Mouse (Mus musculus): ENCODE measurements around the gene Vps25. TPM values are rescaled to one million over a fixed set of nuclear protein-coding genes. Genes with fewer than 3 reads are reported as not detected.

The Vps25 gene
- polyA plus RNA-seq, 2 experiments, result 36.3 to 90.0 TPM

DNA sequence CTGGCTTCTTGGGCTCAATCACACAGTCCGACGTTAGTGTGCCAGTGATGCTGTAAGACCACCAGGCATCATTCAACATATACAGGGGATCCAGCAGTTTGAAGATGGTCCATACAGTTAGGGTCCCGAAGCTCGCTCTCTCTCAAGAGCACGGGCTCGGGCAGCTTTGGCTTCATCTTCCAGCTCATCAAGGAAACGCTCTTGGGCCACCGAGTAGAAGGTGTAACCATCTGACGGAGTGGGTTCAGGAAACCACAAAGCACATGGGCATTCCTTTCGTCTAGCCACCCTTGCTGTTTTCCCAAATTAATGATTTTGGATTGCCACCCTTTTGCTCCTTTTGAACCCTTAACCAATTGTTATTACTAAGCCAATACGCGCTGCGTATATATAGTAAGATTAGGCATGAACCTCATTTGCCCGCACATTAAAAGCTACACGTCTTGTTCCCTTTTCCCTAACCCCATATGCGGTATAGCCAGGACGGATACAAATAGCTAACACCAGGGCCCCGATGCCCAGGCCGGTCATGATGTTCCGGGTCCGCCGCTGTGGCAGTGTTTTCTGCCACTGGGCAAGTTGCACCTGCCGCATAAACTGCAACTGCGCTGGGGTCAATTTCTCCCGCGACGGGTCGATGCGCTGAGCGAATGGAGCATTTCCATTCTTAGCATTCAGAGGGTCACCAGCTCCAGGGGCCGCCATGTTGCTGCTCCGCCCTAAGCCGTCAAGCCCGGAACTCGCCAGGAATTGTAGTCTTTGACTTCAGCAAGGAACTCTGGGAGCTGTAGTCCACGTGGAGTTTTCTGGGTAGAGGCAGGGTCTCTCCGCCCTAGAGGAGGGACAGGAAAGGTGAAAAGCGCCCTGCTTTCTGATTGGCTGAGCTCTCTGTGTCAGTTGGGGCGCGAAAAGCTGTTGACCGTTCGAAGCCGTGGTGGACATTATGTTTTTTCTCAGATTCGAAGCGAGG is 25.0 kb downstream of the Vps25 start, which contains the start of the genes Cntd1 and Coa3:
Gene Cntd1 (plus strand): TSS at position 790 of the 970 bp plus-strand sequence.
Gene Coa3 (minus strand): TSS at position 892 of the 970 bp plus-strand sequence.
- peak within 1 kb of the TSS; percentile 93 for H3K4me2 ChIP-seq (ENCODE audit: low read depth)
- no peaks in the 10 kb centered on the region for H3K9me3 ChIP-seq (ENCODE audit: control insufficient read depth, low read length)
- peak within 1 kb of the TSS; percentile 82 for H3K9ac ChIP-seq (replicated peaks)
- no peaks in the 10 kb centered on the region; the same call in 1 of the 2 replicates for H3K36me3 ChIP-seq (replicated peaks; ENCODE audit: control insufficient read depth, insufficient read depth, low read depth)
- TF ChIP-seq CTCF (IDR thresholded peaks at IDR 0.05; ENCODE audit: low read depth), result peak; percentile 7; the same call in 1 of the 2 replicates
- TF ChIP-seq EP300 (IDR thresholded peaks at IDR 0.05; ENCODE audit: low read depth), result no peak; the same call in 1 of the 2 replicates
- peaks cover 10 to 19% of the 10 kb centered on the region in 2 experiments for H3K4me1 ChIP-seq (replicated peaks; ENCODE audit: control insufficient read depth in 2 of 2, insufficient read depth in 2 of 2, low read length in 1 of 2)
- peak within 1 kb of the TSS; percentile 87 to 96 for H3K4me3 ChIP-seq (ENCODE audit: insufficient read depth in 1 of 2, low read depth in 2 of 2, low read length in 2 of 2)
- ATAC-seq (ENCODE audit: insufficient read depth) (peak; percentile 90), DNase-seq (ENCODE audit: low read depth in 3 of 3, low spot score in 3 of 3) (peak; percentile 80 to 81 (median 80))
- H3K27me3 ChIP-seq (ENCODE audit: control insufficient read depth, insufficient read depth, low read length), result no peaks in the 10 kb centered on the region; the same call in 1 of the 2 replicates
- H3K27ac ChIP-seq, result peak within 1 kb of the TSS; percentile 68
- 2% methylated on average over 45 of the region's 45 CpGs for WGBS (ENCODE audit: insufficient replicate concordance)

DNA sequence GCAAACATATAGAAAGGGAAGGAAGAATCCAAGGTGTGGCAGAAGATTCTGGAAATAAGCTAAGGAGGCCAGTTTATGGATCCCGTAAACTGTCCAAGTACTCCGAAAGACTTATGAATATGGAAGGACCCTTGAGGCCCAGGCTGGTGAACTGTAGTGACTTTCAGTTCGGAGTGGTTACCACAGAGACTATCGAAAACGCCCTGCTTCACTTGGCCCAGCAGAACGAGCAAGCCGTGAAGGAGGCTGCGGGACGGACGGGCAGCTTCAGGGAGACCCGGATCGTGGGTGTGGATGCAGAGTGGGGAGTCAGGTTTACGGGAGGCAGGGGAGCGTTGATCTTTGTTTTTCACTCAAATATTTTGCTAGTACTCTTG is 25.7 kb downstream of the Vps25 start:
- Histone ChIP-seq H3K27me3 (ENCODE audit: control insufficient read depth, insufficient read depth, low read length) (no peaks in the 10 kb centered on the region; the same call in 1 of the 2 replicates), H3K36me3 (replicated peaks; ENCODE audit: control insufficient read depth, insufficient read depth, low read depth) (no peaks in the 10 kb centered on the region; the same call in 1 of the 2 replicates), H3K27ac (no peak overlapping the region), H3K9me3 (ENCODE audit: control insufficient read depth, low read length) (no peaks in the 10 kb centered on the region), H3K9ac (replicated peaks) (peak overlapping the region; percentile 82), H3K4me3 (ENCODE audit: insufficient read depth in 1 of 2, low read depth in 2 of 2, low read length in 2 of 2) (peak overlapping the region; percentile 87 to 96), H3K4me2 (ENCODE audit: low read depth) (peak overlapping the region; percentile 93), H3K4me1 (replicated peaks; ENCODE audit: control insufficient read depth in 2 of 2, insufficient read depth in 2 of 2, low read length in 1 of 2) (peaks cover 10 to 19% of the 10 kb centered on the region in 2 experiments)
- ATAC-seq (ENCODE audit: insufficient read depth), result peak; percentile 50; the same call in 1 of the 2 replicates
- DNase-seq (ENCODE audit: low read depth in 3 of 3, low spot score in 3 of 3), result no peak
- TF ChIP-seq CTCF (IDR thresholded peaks at IDR 0.05; ENCODE audit: low read depth) (no peak), EP300 (IDR thresholded peaks at IDR 0.05; ENCODE audit: low read depth) (no peak)
- 61% methylated on average over 14 of the region's 14 CpGs for WGBS (ENCODE audit: insufficient replicate concordance)

DNA sequence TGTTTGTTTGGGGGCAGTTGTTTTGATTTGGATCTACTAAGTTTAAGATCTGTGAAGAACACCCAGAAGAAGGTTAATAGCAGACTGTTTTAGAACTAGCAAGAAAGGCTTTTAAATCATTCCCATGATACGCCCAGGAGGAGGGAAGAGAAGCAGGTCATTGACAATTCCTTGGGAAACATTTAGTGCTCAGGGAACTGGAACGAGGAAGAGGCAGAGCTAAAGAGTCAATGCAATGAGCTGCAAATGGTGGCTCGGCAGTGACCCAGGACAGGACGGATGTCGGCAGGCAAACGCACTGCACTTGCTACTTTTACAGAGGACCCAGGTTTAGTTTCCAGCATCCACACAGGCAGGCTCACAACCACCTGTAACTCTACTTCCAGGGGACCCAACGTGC is 27.3 kb downstream of the Vps25 start:
- DNase-seq (ENCODE audit: low read depth in 3 of 3, low spot score in 3 of 3) (no peak), ATAC-seq (ENCODE audit: insufficient read depth) (no peak)
- H3K4me2 ChIP-seq (ENCODE audit: low read depth), result no peak overlapping the region
- no peaks in the 10 kb centered on the region; the same call in 1 of the 2 replicates for H3K36me3 ChIP-seq (replicated peaks; ENCODE audit: control insufficient read depth, insufficient read depth, low read depth)
- TF ChIP-seq CTCF (IDR thresholded peaks at IDR 0.05; ENCODE audit: low read depth) (no peak), EP300 (IDR thresholded peaks at IDR 0.05; ENCODE audit: low read depth) (no peak)
- 46% methylated on average over 7 of the region's 7 CpGs for WGBS (ENCODE audit: insufficient replicate concordance)
- no peaks in the 10 kb centered on the region for H3K9me3 ChIP-seq (ENCODE audit: control insufficient read depth, low read length)
- H3K27me3 ChIP-seq (ENCODE audit: control insufficient read depth, insufficient read depth, low read length), result no peaks in the 10 kb centered on the region; the same call in 1 of the 2 replicates
- H3K27ac ChIP-seq, result no peak overlapping the region
- peaks cover 10 to 19% of the 10 kb centered on the region in 2 experiments for H3K4me1 ChIP-seq (replicated peaks; ENCODE audit: control insufficient read depth in 2 of 2, insufficient read depth in 2 of 2, low read length in 1 of 2)
- no peak overlapping the region for H3K9ac ChIP-seq (replicated peaks)
- no peak overlapping the region for H3K4me3 ChIP-seq (ENCODE audit: insufficient read depth in 1 of 2, low read depth in 2 of 2, low read length in 2 of 2)

DNA sequence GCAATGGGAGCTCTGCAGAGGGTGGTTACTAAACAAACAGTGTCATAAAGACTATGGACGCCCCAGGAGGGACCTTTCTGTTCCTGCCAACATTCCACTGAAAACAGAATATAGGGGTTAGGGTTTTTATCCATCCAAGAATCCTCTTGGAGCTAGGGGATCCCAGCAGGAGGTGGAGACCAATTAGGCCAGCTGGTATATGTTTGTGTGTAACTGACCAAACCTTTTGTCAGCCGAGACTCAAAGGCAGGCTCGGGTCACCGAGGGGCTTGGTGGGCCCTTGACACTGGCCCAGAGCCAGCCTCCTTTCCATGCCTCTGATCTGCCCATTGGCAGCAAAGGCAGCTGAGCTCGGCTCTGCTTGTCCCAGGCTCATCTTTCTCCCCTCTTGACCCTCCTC is 29.4 kb downstream of the Vps25 start:
- Histone ChIP-seq H3K36me3 (replicated peaks; ENCODE audit: control insufficient read depth, insufficient read depth, low read depth) (peaks cover 7% of the 10 kb centered on the region), H3K27ac (no peak overlapping the region), H3K27me3 (ENCODE audit: control insufficient read depth, insufficient read depth, low read length) (no peaks in the 10 kb centered on the region; the same call in 1 of the 2 replicates), H3K4me3 (ENCODE audit: insufficient read depth in 1 of 2, low read depth in 2 of 2, low read length in 2 of 2) (no peak overlapping the region), H3K9me3 (ENCODE audit: control insufficient read depth, low read length) (no peaks in the 10 kb centered on the region), H3K9ac (replicated peaks) (no peak overlapping the region), H3K4me1 (replicated peaks; ENCODE audit: control insufficient read depth in 2 of 2, insufficient read depth in 2 of 2, low read length in 1 of 2) (peaks cover 2 to 10% of the 10 kb centered on the region in 2 experiments), H3K4me2 (ENCODE audit: low read depth) (no peak overlapping the region)
- DNase-seq (ENCODE audit: low read depth in 3 of 3, low spot score in 3 of 3), result no peak
- 59% methylated on average over 5 of the region's 5 CpGs for WGBS (ENCODE audit: insufficient replicate concordance)
- no peak for ATAC-seq (ENCODE audit: insufficient read depth)
- no peak for TF ChIP-seq EP300 (IDR thresholded peaks at IDR 0.05; ENCODE audit: low read depth)
- TF ChIP-seq CTCF (IDR thresholded peaks at IDR 0.05; ENCODE audit: low read depth), result no peak

DNA sequence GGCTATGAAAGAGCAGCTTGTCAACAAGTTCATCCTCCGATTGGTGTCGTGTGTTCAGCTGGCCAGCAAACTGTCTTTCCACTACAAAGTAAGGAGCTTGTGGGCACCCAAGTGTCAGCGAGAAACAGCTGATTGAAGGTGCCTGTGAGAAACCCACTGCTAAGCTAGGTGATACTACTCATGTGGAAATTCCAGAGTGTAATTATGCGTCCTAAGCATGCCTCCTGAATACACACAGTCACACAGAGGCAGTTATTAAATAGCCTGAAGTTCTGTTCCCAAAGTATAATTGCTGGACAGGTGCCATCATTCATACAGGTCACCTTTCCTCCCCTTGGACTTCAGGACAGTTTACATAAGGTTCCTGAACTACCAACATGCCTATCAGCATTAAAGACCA is 30.3 kb downstream of the Vps25 start:
- no peak overlapping the region for H3K4me3 ChIP-seq (ENCODE audit: insufficient read depth in 1 of 2, low read depth in 2 of 2, low read length in 2 of 2)
- H3K4me1 ChIP-seq (replicated peaks; ENCODE audit: control insufficient read depth in 2 of 2, insufficient read depth in 2 of 2, low read length in 1 of 2), result peaks cover 0 to 6% of the 10 kb centered on the region in 2 experiments; a peak in 2 of 4 replicates
- ATAC-seq (ENCODE audit: insufficient read depth) (no peak), DNase-seq (ENCODE audit: low read depth in 3 of 3, low spot score in 3 of 3) (no peak)
- no peak overlapping the region for H3K4me2 ChIP-seq (ENCODE audit: low read depth)
- no peaks in the 10 kb centered on the region; the same call in 1 of the 2 replicates for H3K27me3 ChIP-seq (ENCODE audit: control insufficient read depth, insufficient read depth, low read length)
- H3K27ac ChIP-seq, result no peak overlapping the region
- TF ChIP-seq EP300 (IDR thresholded peaks at IDR 0.05; ENCODE audit: low read depth) (no peak), CTCF (IDR thresholded peaks at IDR 0.05; ENCODE audit: low read depth) (no peak)
- peaks cover 11% of the 10 kb centered on the region for H3K36me3 ChIP-seq (replicated peaks; ENCODE audit: control insufficient read depth, insufficient read depth, low read depth)
- H3K9ac ChIP-seq (replicated peaks), result no peak overlapping the region
- WGBS (ENCODE audit: insufficient replicate concordance), result 69% methylated on average over 4 of the region's 4 CpGs
- H3K9me3 ChIP-seq (ENCODE audit: control insufficient read depth, low read length), result no peaks in the 10 kb centered on the region
